Mouse (Mus musculus) right cerebral cortex, adult 2 months (tissue): ENCODE results near the gene Gm3298.
"Not testable (repeated sequence)": the region's sequence is repeated elsewhere in the genome, so short reads cannot be mapped to it uniquely, and the experiment has no call there.

ENCODE experiments used
- DNase-seq, 2 experiments: peaks; one replicate each; pipeline ENCODE4 v3.0.0; 2021 to 2022; ENCODE audit warnings: low spot score in 2 of 2

The Gm3298 gene

GRCm38 (mm10) chr14:5015591-5015990 lies at the start of gene Gm3298:
Gene Gm3298 (plus strand): TSS chr14:5015891.
- DNase-seq: not testable (repeated sequence)

- not testable (repeated sequence) for DNase-seq
Measured at GRCm38 (mm10) chr14:4983635-4984034, 32.1 kb upstream of the Gm3298 start, which contains the start of gene Gm8297. Gene Gm8297 (plus strand): TSS chr14:4983935.

DNA sequence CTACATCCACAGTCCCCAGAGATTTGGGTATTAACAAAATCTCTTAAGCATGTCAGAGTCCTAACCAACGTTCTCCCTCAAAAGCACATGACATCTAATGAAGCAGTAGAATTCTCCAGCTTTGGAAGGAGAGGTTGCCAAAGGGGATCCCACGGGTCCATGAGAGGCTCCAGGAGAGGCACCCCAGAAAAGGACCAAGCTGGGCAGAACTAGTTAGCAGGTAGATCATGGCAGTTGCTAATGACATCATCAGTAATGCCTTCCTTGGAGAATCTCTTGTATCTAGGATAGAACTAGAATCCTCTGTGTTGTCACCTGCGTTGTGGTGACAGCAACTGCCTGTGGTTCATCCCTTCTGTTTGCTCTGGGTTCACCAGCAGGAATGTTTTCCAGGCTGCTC lies 34.6 kb downstream of the Gm3298 start, which contains the start of gene 4930555G01Rik:
Gene 4930555G01Rik (plus strand): TSS at position 301 of the 400 bp plus-strand sequence.
- not testable (repeated sequence) for DNase-seq
